In the genomic region with DNA sequence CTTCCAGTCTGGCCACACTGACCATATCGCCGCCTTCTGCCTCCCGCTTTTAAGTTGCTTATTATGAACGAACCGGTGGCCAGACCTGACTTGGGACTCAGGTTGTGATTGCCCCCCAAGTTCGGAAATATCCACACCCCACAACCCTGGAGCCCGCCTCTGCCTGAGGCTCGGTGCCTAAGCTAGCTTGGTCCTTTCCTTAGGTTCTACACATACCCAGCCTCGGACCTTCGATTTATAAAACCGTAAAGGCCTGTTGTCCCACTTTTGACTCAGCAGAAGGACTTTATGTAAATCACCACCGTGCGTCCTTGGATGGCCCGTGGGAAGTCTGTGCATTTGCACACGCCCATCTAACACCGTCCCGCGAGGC, we compare ENCODE assay signal across 8 mouse cellular contexts. TPM values are rescaled to one million over a fixed set of nuclear protein-coding genes. Genes with fewer than 3 reads are reported as not detected.
A peak's percentile ranks its signal among the peaks of the same experiment; 100 is the strongest.
DNase-seq lines count a peak whose midpoint lies in the region; ATAC-seq and TF ChIP-seq lines count a peak whose summit lies in the region.

No protein-coding gene starts in this region.

- H3K27ac ChIP-seq in lung, postnatal 0 days (ENCODE audit: low read length), result peak overlapping the region; percentile 96
- H3K27ac ChIP-seq in limb, embryonic 13.5 days, result peak overlapping the region; percentile 63
- H3K27ac ChIP-seq in stomach, embryonic 14.5 days (ENCODE audit: low read length), result peak overlapping the region; percentile 72; the same call in 1 of the 2 replicates

- TF ChIP-seq EP300 in lung, postnatal 0 days (IDR thresholded peaks at IDR 0.05), result no peak

- peak; percentile 19 for DNase-seq in lung, postnatal 0 days (ENCODE audit: low spot score)
- no peak for DNase-seq in lung, postnatal 10 days
- no peak for DNase-seq in adipocyte (ENCODE audit: low spot score)
- no peak for DNase-seq in layer of hippocampus, adult 9-10 months (ENCODE audit: low spot score)
- no peak for DNase-seq in spleen, postnatal 4 days (ENCODE audit: low spot score in 2 of 2)

- ATAC-seq in lung, postnatal 0 days, result peak; percentile 1; the same call in 1 of the 2 replicates
- ATAC-seq in erythroid progenitor cell, adult 5-6 weeks (replicated peaks; ENCODE audit: low FRiP score, poor library complexity, severe bottlenecking), result peak; percentile 13; the same call in 1 of the 2 replicates
- ATAC-seq in limb, embryonic 13.5 days (ENCODE audit: low FRiP score, low read depth), result peak; percentile 37; the same call in 1 of the 2 replicates
- ATAC-seq in stomach, embryonic 14.5 days (ENCODE audit: insufficient number of reproducible peaks, insufficient read depth, low FRiP score, low read depth), result peak; percentile 35; the same call in 1 of the 2 replicates

- no peak for TF ChIP-seq CTCF in lung, postnatal 0 days (IDR thresholded peaks at IDR 0.05)

- 0 out of 2 replicates have a peak, but pooled peaks cover 9% of the 10 kb centered on the region for H3K4me1 ChIP-seq in lung, postnatal 0 days (ENCODE audit: insufficient read depth, low read depth, low read length)
- H3K4me1 ChIP-seq in limb, embryonic 13.5 days, result peaks cover 17% of the 10 kb centered on the region
- H3K4me1 ChIP-seq in stomach, embryonic 14.5 days (ENCODE audit: control insufficient read depth, insufficient read depth, low read length), result peaks cover 7% of the 10 kb centered on the region; the same call in 1 of the 2 replicates

- H3K9me3 ChIP-seq in lung, postnatal 0 days (ENCODE audit: low read length), result no peaks in the 10 kb centered on the region
- H3K9me3 ChIP-seq in limb, embryonic 13.5 days, result no peaks in the 10 kb centered on the region
- no peaks in the 10 kb centered on the region for H3K9me3 ChIP-seq in stomach, embryonic 14.5 days (ENCODE audit: control insufficient read depth, low read depth, low read length)

- peak overlapping the region; percentile 60 for H3K4me2 ChIP-seq in lung, postnatal 0 days (replicated peaks; ENCODE audit: low read depth, low read length)
- H3K4me2 ChIP-seq in limb, embryonic 13.5 days (replicated peaks), result peak overlapping the region; percentile 83
- peak overlapping the region; percentile 79 for H3K4me2 ChIP-seq in stomach, embryonic 14.5 days (replicated peaks; ENCODE audit: low read depth, low read length)

- H3K4me3 ChIP-seq in lung, postnatal 0 days (ENCODE audit: low read depth, low read length), result peak overlapping the region; percentile 86
- H3K4me3 ChIP-seq in limb, embryonic 13.5 days, result peak overlapping the region; percentile 78
- peak overlapping the region; percentile 84 for H3K4me3 ChIP-seq in stomach, embryonic 14.5 days (ENCODE audit: low read depth, low read length)

- H3K36me3 ChIP-seq in lung, postnatal 0 days (ENCODE audit: insufficient read depth, low read length), result 0 out of 2 replicates have a peak, but pooled peaks cover 17% of the 10 kb centered on the region
- peaks cover 29% of the 10 kb centered on the region for H3K36me3 ChIP-seq in limb, embryonic 13.5 days
- H3K36me3 ChIP-seq in stomach, embryonic 14.5 days (ENCODE audit: control insufficient read depth, insufficient read depth, low read length), result peaks cover 19% of the 10 kb centered on the region; the same call in 1 of the 2 replicates

- WGBS in lung, postnatal 0 days, result under 1% methylated on average over 18 of the region's 18 CpGs
- WGBS in limb, embryonic 13.5 days, result under 1% methylated on average over 18 of the region's 18 CpGs
- under 1% methylated on average over 18 of the region's 18 CpGs for WGBS in stomach, embryonic 14.5 days

- H3K9ac ChIP-seq in lung, postnatal 0 days (replicated peaks; ENCODE audit: low read depth), result peak overlapping the region; percentile 77
- peak overlapping the region; percentile 88 for H3K9ac ChIP-seq in limb, embryonic 13.5 days
- peak overlapping the region; percentile 95 for H3K9ac ChIP-seq in stomach, embryonic 14.5 days (replicated peaks; ENCODE audit: low read depth, low read length)

- H3K27me3 ChIP-seq in lung, postnatal 0 days (replicated peaks; ENCODE audit: insufficient read depth, low read length), result no peaks in the 10 kb centered on the region
- no peaks in the 10 kb centered on the region for H3K27me3 ChIP-seq in limb, embryonic 13.5 days
- H3K27me3 ChIP-seq in stomach, embryonic 14.5 days (ENCODE audit: control insufficient read depth, insufficient read depth, low read length), result no peaks in the 10 kb centered on the region

RNA-seq across cellular contexts. Expression of a gene that starts 0.2 kb away (rescaled TPM):
- polyA plus RNA-seq in lung, postnatal 0 days (2015; fragmentation: Nextera tagmentation; extraction: Ambion mirVana), result 393 and 397 TPM in 2 replicates
- 31.7 and 62.5 TPM in 2 replicates for total RNA-seq in erythroid progenitor cell, adult 5-6 weeks (2015; ENCODE audit: low replicate concordance)
- 35.2 and 60.7 TPM in 2 replicates for total RNA-seq in erythroid progenitor cell, adult 5-6 weeks (2017; ENCODE audit: low replicate concordance)
- polyA plus RNA-seq in limb, embryonic 13.5 days (2015; fragmentation: Nextera tagmentation; extraction: Ambion mirVana), result 465 and 469 TPM in 2 replicates
- 445 and 460 TPM in 2 replicates for polyA plus RNA-seq in stomach, embryonic 14.5 days (2014; fragmentation: Nextera tagmentation; extraction: Ambion mirVana)

RNA-seq across cellular contexts. Expression of a gene that starts 34.6 kb away (rescaled TPM):
- polyA plus RNA-seq in lung, postnatal 0 days (2015; fragmentation: Nextera tagmentation; extraction: Ambion mirVana), result 9.4 and 10.7 TPM in 2 replicates
- total RNA-seq in erythroid progenitor cell, adult 5-6 weeks (2015; ENCODE audit: low replicate concordance), result 37.1 and 40.7 TPM in 2 replicates
- total RNA-seq in erythroid progenitor cell, adult 5-6 weeks (2017; ENCODE audit: low replicate concordance), result 18.1 TPM in 2 replicates
- 1.9 and 2.3 TPM in 2 replicates for polyA plus RNA-seq in limb, embryonic 13.5 days (2015; fragmentation: Nextera tagmentation; extraction: Ambion mirVana)
- polyA plus RNA-seq in stomach, embryonic 14.5 days (2014; fragmentation: Nextera tagmentation; extraction: Ambion mirVana), result 3.1 and 4.4 TPM in 2 replicates
